Mouse (Mus musculus): ENCODE data around the gene Abca2. TPM values are rescaled to one million over a fixed set of nuclear protein-coding genes. Genes with fewer than 3 reads are reported as not detected.

Abca2 gene
- 52.8 and 92.1 TPM in 2 replicates for polyA plus RNA-seq (2012; rRNA removed; ENCODE audit: low replicate concordance)

DNA sequence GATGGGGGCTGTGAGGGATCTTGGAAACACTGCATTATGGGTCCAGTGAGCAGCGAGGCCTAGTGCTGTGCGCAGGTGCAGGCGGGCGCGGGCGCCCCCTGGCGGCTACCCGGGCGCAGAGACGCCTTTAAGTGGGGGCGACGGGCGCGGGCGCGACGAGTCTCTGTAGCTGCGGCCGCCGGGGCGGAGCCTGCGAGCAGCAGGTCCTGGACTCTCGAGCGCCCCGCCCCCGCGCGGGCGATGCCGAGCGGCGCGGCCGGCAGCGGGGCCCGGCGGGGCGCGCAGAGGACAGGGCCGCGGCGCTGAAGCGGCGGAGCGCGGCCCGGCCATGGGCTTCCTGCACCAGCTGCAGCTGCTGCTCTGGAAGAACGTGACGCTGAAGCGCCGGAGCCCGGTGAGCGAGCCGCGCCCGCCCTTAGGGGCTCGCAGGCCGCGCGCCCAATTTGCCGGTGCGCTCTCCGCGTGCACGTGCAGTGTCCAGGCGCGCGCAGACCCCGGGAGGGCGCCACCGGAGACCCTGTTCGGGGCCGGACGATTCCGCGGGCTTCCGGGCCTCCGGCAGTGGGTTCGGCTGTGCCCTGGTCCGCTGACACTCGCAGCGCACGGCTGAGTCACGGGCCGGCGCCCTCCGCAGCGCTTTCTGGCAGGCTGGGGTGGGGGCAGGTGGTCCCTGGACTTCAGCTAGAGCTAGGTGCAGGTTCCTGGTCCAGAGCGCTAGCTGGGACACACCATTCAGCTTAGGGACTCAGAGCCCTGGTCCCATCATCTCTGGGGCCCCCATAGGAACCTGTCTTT is at the start of gene Abca2:
Gene Abca2 (plus strand): TSS at position 262 of the 795 bp plus-strand sequence.

DNA sequence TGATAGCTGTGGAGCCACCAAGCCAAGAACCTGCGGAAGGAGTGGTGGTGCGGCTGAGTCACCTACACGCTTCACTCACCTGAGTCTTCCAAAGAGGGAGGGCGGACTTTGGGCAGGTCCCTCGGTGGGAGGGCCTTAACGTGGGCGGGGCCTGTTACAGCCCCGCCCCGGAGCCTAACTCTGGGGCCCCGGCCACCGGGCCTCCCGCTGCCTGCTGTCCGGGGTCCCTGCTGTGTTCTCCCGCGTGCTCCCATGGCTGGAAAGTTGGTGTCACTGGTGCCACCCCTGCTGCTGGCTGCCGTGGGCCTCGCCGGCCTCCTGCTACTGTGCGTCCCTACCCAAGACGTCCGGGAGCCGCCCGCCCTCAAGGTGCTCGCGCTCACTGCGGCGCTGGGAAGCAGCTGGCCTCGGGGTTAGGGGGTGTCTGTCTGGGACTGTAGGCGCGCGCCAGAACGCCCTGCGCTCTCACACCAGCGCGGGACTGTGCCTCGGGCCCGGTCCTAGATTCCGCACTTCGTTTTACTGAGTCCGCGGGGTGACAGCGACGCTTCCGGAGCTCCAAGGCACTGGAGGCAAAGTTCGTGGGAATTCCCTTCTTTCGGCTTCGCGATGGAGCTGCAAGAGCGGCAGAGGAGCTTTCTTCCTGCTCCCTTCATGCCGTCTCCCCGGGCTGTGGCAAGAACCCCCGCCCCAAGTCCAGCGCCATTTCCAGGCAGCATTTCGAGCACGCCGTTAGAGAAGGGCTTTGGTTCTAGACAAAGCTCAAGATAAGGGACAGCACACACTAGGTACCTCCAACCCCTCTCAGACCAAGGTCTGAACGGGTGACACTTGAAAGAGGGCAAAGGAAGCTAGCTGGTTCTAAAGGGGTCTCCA is 32.5 kb upstream of the Abca2 start, which contains the start of gene Entpd2:
Gene Entpd2 (plus strand): TSS at position 154 of the 876 bp plus-strand sequence.

GRCm38 (mm10) chr2:25399051-25399450 is 29.5 kb upstream of the Abca2 start, which contains the start of gene Npdc1:
Gene Npdc1 (plus strand): TSS chr2:25399351.

GRCm38 (mm10) chr2:25422587-25423410 is 5.7 kb upstream of the Abca2 start, which contains the start of gene Fut7:
Gene Fut7 (plus strand): TSS chr2:25423267.

GRCm38 (mm10) chr2:25456205-25456953 is 27.9 kb downstream of the Abca2 start, which contains the start of gene Clic3:
Gene Clic3 (plus strand): TSS chr2:25456838.

GRCm38 (mm10) chr2:25460551-25461309 is 32.2 kb downstream of the Abca2 start, which contains the start of gene Paxx:
Gene Paxx (minus strand): TSS chr2:25461094.

DNA sequence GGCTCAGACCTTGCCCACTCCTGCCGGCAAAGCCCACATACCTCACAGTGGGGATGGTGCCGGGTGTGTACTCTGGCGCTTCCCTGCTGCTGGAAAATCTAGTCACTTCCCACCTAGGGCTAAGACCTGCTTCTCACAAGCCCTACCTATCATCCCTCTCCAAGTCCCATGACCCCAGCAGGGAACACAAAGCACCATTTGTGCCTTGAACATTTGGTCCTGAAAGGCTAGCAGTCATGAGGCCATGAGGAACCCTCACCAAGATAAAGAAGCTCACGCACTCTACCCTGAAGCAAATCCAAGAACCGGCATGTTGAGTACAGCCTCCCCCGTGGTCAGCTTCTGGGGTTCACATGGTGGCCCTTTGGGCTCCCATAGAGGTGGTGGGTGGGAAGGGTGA is 41.5 kb downstream of the Abca2 start, which contains the start of gene Ptgds:
Gene Ptgds (minus strand): TSS at position 78 of the 400 bp plus-strand sequence.

GRCm38 (mm10) chr2:25493476-25493961 is 65.0 kb downstream of the Abca2 start, which contains the start of gene Lcn12:
Gene Lcn12 (minus strand): TSS chr2:25493911.

Other genes starting within 250 kb of the Abca2 start
- gene Nrarp, start 247.9 kb upstream of the Abca2 start, polyA plus RNA-seq (2012; rRNA removed; ENCODE audit: low replicate concordance) = 15.2 and 32.0 TPM in 2 replicates
- 34.9 and 70.8 TPM in 2 replicates for gene Tor4a, start 231.8 kb upstream of the Abca2 start, polyA plus RNA-seq (2012; rRNA removed; ENCODE audit: low replicate concordance)
- gene Nelfb, start 217.2 kb upstream of the Abca2 start, polyA plus RNA-seq (2012; rRNA removed; ENCODE audit: low replicate concordance) = 51.7 and 97.1 TPM in 2 replicates
- gene Stpg3, start 214.1 kb upstream of the Abca2 start, polyA plus RNA-seq (2012; rRNA removed; ENCODE audit: low replicate concordance) = 0.23 TPM in 1 of 2 replicates, not detected in the other
- 0.17 and 0.19 TPM in 2 replicates for gene Fam166a, start 210.0 kb upstream of the Abca2 start, polyA plus RNA-seq (2012; rRNA removed; ENCODE audit: low replicate concordance)
- gene Tubb4b, start 204.0 kb upstream of the Abca2 start, polyA plus RNA-seq (2012; rRNA removed; ENCODE audit: low replicate concordance) = 306 and 366 TPM in 2 replicates
- 0.04 and 0.06 TPM in 2 replicates for gene Slc34a3, start 194.3 kb upstream of the Abca2 start, polyA plus RNA-seq (2012; rRNA removed; ENCODE audit: low replicate concordance)
- gene Rnf224, start 191.9 kb upstream of the Abca2 start, polyA plus RNA-seq (2012; rRNA removed; ENCODE audit: low replicate concordance) = 0.19 and 0.24 TPM in 2 replicates
- 22.4 and 35.6 TPM in 2 replicates for gene Rnf208, start 186.4 kb upstream of the Abca2 start, polyA plus RNA-seq (2012; rRNA removed; ENCODE audit: low replicate concordance)
- 20.7 and 26.5 TPM in 2 replicates for gene Cysrt1, start 186.3 kb upstream of the Abca2 start, polyA plus RNA-seq (2012; rRNA removed; ENCODE audit: low replicate concordance)
- 28.2 and 30.4 TPM in 2 replicates for gene AL732309.1, start 181.8 kb upstream of the Abca2 start, polyA plus RNA-seq (2012; rRNA removed; ENCODE audit: low replicate concordance)
- 52.0 and 81.2 TPM in 2 replicates for gene Tmem203, start 173.3 kb upstream of the Abca2 start, polyA plus RNA-seq (2012; rRNA removed; ENCODE audit: low replicate concordance)
- gene Tprn, start 166.1 kb upstream of the Abca2 start, polyA plus RNA-seq (2012; rRNA removed; ENCODE audit: low replicate concordance) = 18.4 and 28.7 TPM in 2 replicates
- 54.2 and 69.4 TPM in 2 replicates for gene Ssna1, start 156.3 kb upstream of the Abca2 start, polyA plus RNA-seq (2012; rRNA removed; ENCODE audit: low replicate concordance)
- gene Anapc2, start 156.2 kb upstream of the Abca2 start, polyA plus RNA-seq (2012; rRNA removed; ENCODE audit: low replicate concordance) = 82.5 and 180 TPM in 2 replicates
- not detected in 2 replicates for gene Tmem210, start 140.6 kb upstream of the Abca2 start, polyA plus RNA-seq (2012; rRNA removed; ENCODE audit: low replicate concordance)
- 9.9 and 19.6 TPM in 2 replicates for gene Lrrc26, start 138.8 kb upstream of the Abca2 start, polyA plus RNA-seq (2012; rRNA removed; ENCODE audit: low replicate concordance)
- 0.19 and 0.41 TPM in 2 replicates for gene Grin1, start 109.5 kb upstream of the Abca2 start, polyA plus RNA-seq (2012; rRNA removed; ENCODE audit: low replicate concordance)
- 11.8 and 12.5 TPM in 2 replicates for gene Man1b1, start 96.4 kb upstream of the Abca2 start, polyA plus RNA-seq (2012; rRNA removed; ENCODE audit: low replicate concordance)
- 43.0 and 55.8 TPM in 2 replicates for gene Dpp7, start 72.3 kb upstream of the Abca2 start, polyA plus RNA-seq (2012; rRNA removed; ENCODE audit: low replicate concordance)
- 43.6 and 71.9 TPM in 2 replicates for gene Uap1l1, start 63.0 kb upstream of the Abca2 start, polyA plus RNA-seq (2012; rRNA removed; ENCODE audit: low replicate concordance)
- 0.86 and 3.4 TPM in 2 replicates for gene Sapcd2, start 56.4 kb upstream of the Abca2 start, polyA plus RNA-seq (2012; rRNA removed; ENCODE audit: low replicate concordance)
- gene Entpd2, start 32.8 kb upstream of the Abca2 start, polyA plus RNA-seq (2012; rRNA removed; ENCODE audit: low replicate concordance) = 48.9 and 63.5 TPM in 2 replicates
- 151 and 254 TPM in 2 replicates for gene Npdc1, start 29.4 kb upstream of the Abca2 start, polyA plus RNA-seq (2012; rRNA removed; ENCODE audit: low replicate concordance)
- 7.8 and 13.8 TPM in 2 replicates for gene Fut7, start 5.4 kb upstream of the Abca2 start, polyA plus RNA-seq (2012; rRNA removed; ENCODE audit: low replicate concordance)
- gene Clic3, start 28.1 kb downstream of the Abca2 start, polyA plus RNA-seq (2012; rRNA removed; ENCODE audit: low replicate concordance) = 8.4 and 21.2 TPM in 2 replicates
- 92.7 and 147 TPM in 2 replicates for gene Paxx, start 32.4 kb downstream of the Abca2 start, polyA plus RNA-seq (2012; rRNA removed; ENCODE audit: low replicate concordance)
- gene Ptgds, start 41.3 kb downstream of the Abca2 start, polyA plus RNA-seq (2012; rRNA removed; ENCODE audit: low replicate concordance) = 4.8 and 6.6 TPM in 2 replicates
- not detected in 2 replicates for gene Lcn12, start 65.2 kb downstream of the Abca2 start, polyA plus RNA-seq (2012; rRNA removed; ENCODE audit: low replicate concordance)
- 19.9 and 31.9 TPM in 2 replicates for gene Fbxw5, start 72.0 kb downstream of the Abca2 start, polyA plus RNA-seq (2012; rRNA removed; ENCODE audit: low replicate concordance)
- 12.2 and 13.2 TPM in 2 replicates for gene C8g, start 73.0 kb downstream of the Abca2 start, polyA plus RNA-seq (2012; rRNA removed; ENCODE audit: low replicate concordance)
- gene Traf2, start 118.2 kb downstream of the Abca2 start, polyA plus RNA-seq (2012; rRNA removed; ENCODE audit: low replicate concordance) = 20.0 and 23.9 TPM in 2 replicates
- gene Edf1, start 129.1 kb downstream of the Abca2 start, polyA plus RNA-seq (2012; rRNA removed; ENCODE audit: low replicate concordance) = 65.0 and 134 TPM in 2 replicates
- gene Mamdc4, start 146.1 kb downstream of the Abca2 start, polyA plus RNA-seq (2012; rRNA removed; ENCODE audit: low replicate concordance) = 3.4 and 4.2 TPM in 2 replicates
- 42.8 and 48.1 TPM in 2 replicates for gene Phpt1, start 146.5 kb downstream of the Abca2 start, polyA plus RNA-seq (2012; rRNA removed; ENCODE audit: low replicate concordance)
- 0.79 and 2.0 TPM in 2 replicates for gene Ajm1, start 153.1 kb downstream of the Abca2 start, polyA plus RNA-seq (2012; rRNA removed; ENCODE audit: low replicate concordance)
- 69.2 and 71.3 TPM in 2 replicates for gene Rabl6, start 179.8 kb downstream of the Abca2 start, polyA plus RNA-seq (2012; rRNA removed; ENCODE audit: low replicate concordance)
- not detected in 2 replicates for gene Ccdc183, start 189.0 kb downstream of the Abca2 start, polyA plus RNA-seq (2012; rRNA removed; ENCODE audit: low replicate concordance)
- gene Tmem141, start 193.3 kb downstream of the Abca2 start, polyA plus RNA-seq (2012; rRNA removed; ENCODE audit: low replicate concordance) = 20.4 and 44.3 TPM in 2 replicates
- 17.3 and 33.5 TPM in 2 replicates for gene Fcna, start 199.3 kb downstream of the Abca2 start, polyA plus RNA-seq (2012; rRNA removed; ENCODE audit: low replicate concordance)
- not detected in 2 replicates for gene Lcn8, start 224.4 kb downstream of the Abca2 start, polyA plus RNA-seq (2012; rRNA removed; ENCODE audit: low replicate concordance)
- not detected in 2 replicates for gene Lcn5, start 229.2 kb downstream of the Abca2 start, polyA plus RNA-seq (2012; rRNA removed; ENCODE audit: low replicate concordance)
- not detected in 2 replicates for gene Lcn6, start 248.1 kb downstream of the Abca2 start, polyA plus RNA-seq (2012; rRNA removed; ENCODE audit: low replicate concordance)